Mouse (Mus musculus) liver, embryonic 11.5 days (tissue): ENCODE results near the gene Crygn. TPM values are rescaled to one million over a fixed set of nuclear protein-coding genes. Genes with fewer than 3 reads are reported as not detected.

Source experiments
- ATAC-seq: fragments of 200-750 bp; cut with Nextera tagmentation; replicated peaks from 2 replicates; pipeline ENCODE4 v1.8.0; 2017; ENCODE audit warnings: moderate number of reproducible peaks, mild to moderate bottlenecking, moderate TSS enrichment, moderate library complexity; ENCODE audit not compliant: low FRiP score
- DNase-seq: peaks from one replicate; pipeline ENCODE4 v3.0.0-alpha.2; 2017; ENCODE audit warnings: low spot score
- H3K27ac ChIP-seq: fragments of 300-500 bp; sonication (generic); 2 replicates; pipeline ENCODE4 v1.5.1; 2014; ENCODE audit warnings: mild to moderate bottlenecking, low read depth, low read length, control low read depth
- H3K27me3 ChIP-seq: fragments of 300-500 bp; sonication (generic); replicated peaks from 2 replicates; pipeline ENCODE4 v1.6.1; 2014; ENCODE audit warnings: low read length, mixed read lengths; ENCODE audit not compliant: control insufficient read depth, insufficient read depth
- H3K36me3 ChIP-seq: fragments of 300-500 bp; sonication (generic); 2 replicates; pipeline ENCODE4 v1.6.1; 2014; ENCODE audit warnings: mild to moderate bottlenecking, low read length, moderate library complexity, mixed read lengths; ENCODE audit not compliant: control insufficient read depth, insufficient read depth
- H3K4me1 ChIP-seq: fragments of 300-500 bp; sonication (generic); replicated peaks from 2 replicates; pipeline ENCODE4 v1.6.1; 2014; ENCODE audit warnings: low read length, mixed read lengths; ENCODE audit not compliant: control insufficient read depth, insufficient read depth
- H3K4me2 ChIP-seq: fragments of 300-500 bp; sonication (generic); 2 replicates; pipeline ENCODE4 v1.6.1; 2014; ENCODE audit warnings: mild to moderate bottlenecking, control low read depth, moderate library complexity
- H3K4me3 ChIP-seq: fragments of 300-500 bp; sonication (generic); 2 replicates; pipeline ENCODE4 v1.5.1; 2014; ENCODE audit warnings: low read depth, low read length, control low read depth
- H3K9ac ChIP-seq: fragments of 300-500 bp; sonication (generic); 2 replicates; pipeline ENCODE4 v1.6.1; 2014; ENCODE audit warnings: low read depth, low read length, control low read depth
- H3K9me3 ChIP-seq: fragments of 300-500 bp; sonication (generic); 2 replicates; pipeline ENCODE4 v1.6.1; 2016; ENCODE audit warnings: low read length, inconsistent platforms, mixed read lengths; ENCODE audit not compliant: control insufficient read depth
- WGBS: fragments of 180-500 bp; shearing (Covaris S2); extraction: QIAGEN DNeasy Blood & Tissue Kit; methylation state at CpG from one replicate; pipeline ENCODE4 v1.1.7; 2014; 5-methylcytosine and 5-hydroxymethylcytosine counted together
- polyA plus RNA-seq: library from polyadenylated mRNA; unstranded; fragments of >200 nt; fragmentation: Nextera tagmentation; extraction: Ambion mirVana; gene quantifications from 2 replicates; pipeline ENCODE4 v1.2.1, GENCODE M21; 2014

Gene Crygn
- polyA plus RNA-seq: not detected in 2 replicates

DNA sequence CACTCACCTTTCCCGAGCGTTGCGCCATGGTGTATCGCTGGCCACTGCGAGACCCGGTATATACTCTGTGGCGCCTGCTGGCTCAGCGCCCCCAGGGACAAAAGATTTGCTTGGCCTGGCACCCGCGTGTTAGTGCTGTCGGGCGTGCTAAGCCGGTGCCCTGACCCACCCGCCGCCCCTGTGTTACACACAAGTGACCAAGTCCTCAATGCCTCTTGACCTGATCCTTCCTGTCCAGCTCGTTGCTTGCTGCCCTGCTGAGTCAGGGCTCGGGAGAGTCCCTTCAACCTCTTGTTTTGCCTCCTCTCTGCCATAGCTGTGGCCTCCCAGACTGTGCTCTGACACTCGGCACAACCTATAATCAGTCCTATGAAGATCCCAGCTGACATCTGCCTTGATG is at the start of gene Crygn:
Gene Crygn, minus strand, starts transcription at position 193 of the 400 bp plus-strand sequence.
- no peaks in the 10 kb centered on the region for H3K27me3 ChIP-seq
- no peak within 1 kb of the TSS; the same call in 1 of the 2 replicates for H3K4me2 ChIP-seq
- H3K4me3 ChIP-seq: no peak within 1 kb of the TSS
- no peak within 1 kb of the TSS for H3K9ac ChIP-seq
- H3K27ac ChIP-seq: no peak within 1 kb of the TSS
- no peaks in the 10 kb centered on the region for H3K36me3 ChIP-seq
- H3K9me3 ChIP-seq: no peaks in the 10 kb centered on the region
- WGBS: 51% methylated on average over 18 of the region's 18 CpGs
- no peaks in the 10 kb centered on the region for H3K4me1 ChIP-seq
- DNase-seq: no peak
- ATAC-seq: no peak

DNA sequence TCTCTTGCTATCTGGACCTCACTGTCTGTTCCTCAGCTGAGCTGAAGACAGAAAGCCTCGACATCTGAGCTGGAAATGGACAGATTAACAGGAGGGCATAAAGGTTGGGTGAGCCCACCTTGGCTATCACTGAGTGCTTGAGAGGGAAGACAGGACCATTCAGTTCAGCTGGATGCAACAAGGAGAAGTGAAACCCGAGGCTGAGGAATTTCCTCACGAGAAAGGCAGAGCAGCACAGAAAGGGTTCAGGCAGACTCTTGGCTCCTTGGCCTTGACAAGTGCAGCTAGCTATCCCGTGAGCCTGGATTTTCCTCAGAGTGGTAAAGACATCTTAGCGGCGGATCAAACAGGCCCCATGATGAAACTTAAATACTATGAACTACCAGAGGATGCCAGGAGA is 47.4 kb upstream of the Crygn start:
- no peak overlapping the region for H3K4me3 ChIP-seq
- no peak for DNase-seq
- H3K36me3 ChIP-seq: peaks cover 31% of the 10 kb centered on the region
- H3K4me2 ChIP-seq: no peak overlapping the region
- H3K4me1 ChIP-seq: peaks cover 6% of the 10 kb centered on the region; the same call in 1 of the 2 replicates
- no peaks in the 10 kb centered on the region for H3K9me3 ChIP-seq
- H3K27me3 ChIP-seq: no peaks in the 10 kb centered on the region
- H3K9ac ChIP-seq: no peak overlapping the region
- no peak for ATAC-seq
- 85% methylated on average over 6 of the region's 6 CpGs for WGBS
- H3K27ac ChIP-seq: no peak overlapping the region

DNA sequence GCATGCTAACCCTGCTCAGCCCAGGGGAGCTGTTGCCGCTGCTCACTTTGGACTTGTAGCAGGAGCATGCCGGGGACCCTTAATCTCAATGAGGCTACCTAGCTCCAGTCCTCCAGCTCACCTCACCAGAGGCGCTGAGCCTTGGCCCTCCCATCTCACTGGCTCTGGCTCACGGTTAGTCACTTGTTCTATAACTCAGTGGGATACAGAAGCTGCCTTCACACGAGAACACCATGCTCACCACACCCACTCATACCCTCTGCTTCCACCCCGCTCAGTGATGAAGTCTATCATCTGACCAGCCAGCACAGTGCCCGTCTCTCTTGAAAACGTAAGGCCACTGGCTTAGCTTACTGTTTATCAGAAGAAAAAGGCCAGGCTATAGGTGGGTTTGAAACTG is 46.9 kb upstream of the Crygn start:
- DNase-seq (no peak), ATAC-seq (no peak)
- 88% methylated on average over 8 of the region's 8 CpGs for WGBS
- Histone ChIP-seq H3K27ac (no peak overlapping the region), H3K27me3 (no peaks in the 10 kb centered on the region), H3K4me2 (no peak overlapping the region), H3K9ac (no peak overlapping the region), H3K4me3 (no peak overlapping the region), H3K36me3 (peaks cover 31% of the 10 kb centered on the region), H3K4me1 (peaks cover 6% of the 10 kb centered on the region; the same call in 1 of the 2 replicates), H3K9me3 (no peaks in the 10 kb centered on the region)

DNA sequence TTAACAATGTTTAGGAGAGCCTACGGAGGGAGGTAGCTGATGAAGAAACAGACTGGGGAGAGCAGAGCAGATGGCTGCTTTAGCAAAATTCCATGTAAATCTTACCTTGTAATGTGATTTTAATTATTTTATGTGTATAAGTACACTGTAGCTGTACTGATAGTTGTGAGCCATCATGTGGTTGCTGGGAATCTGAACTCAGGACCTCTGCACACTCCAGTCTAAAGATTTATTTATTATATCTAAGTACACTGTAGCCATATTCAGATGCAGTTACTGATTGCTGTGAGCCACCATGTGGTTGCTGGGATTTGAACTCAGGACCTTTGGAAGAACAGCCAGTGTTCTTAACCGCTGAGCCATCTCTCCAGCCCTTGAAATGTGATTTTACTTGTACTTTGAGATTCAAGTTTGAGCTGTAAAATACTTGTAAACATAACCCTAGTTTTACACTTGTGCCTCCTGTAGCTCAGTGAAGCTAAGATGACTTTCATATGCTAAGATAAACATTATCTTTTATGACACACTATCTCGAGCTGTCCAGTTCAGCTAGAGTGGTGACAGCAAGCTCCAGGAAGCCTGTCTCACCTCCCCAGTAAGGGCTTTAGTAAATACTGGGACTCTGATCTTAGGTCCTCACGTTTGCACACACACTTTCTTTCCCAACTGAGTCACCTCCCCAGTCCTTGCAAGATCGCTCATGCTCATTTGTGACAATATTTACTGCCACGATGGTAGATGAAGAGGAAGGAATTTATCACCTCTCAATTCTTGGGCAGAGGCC is 44.2 kb upstream of the Crygn start:
- DNase-seq (no peak), ATAC-seq (peak; percentile 56; the same call in 1 of the 2 replicates)
- H3K9me3 ChIP-seq: no peaks in the 10 kb centered on the region
- H3K4me2 ChIP-seq: no peak overlapping the region
- H3K27ac ChIP-seq: peak overlapping the region; percentile 15; the same call in 1 of the 2 replicates
- 64% methylated on average over 6 of the region's 6 CpGs for WGBS
- H3K4me1 ChIP-seq: peaks cover 6% of the 10 kb centered on the region; the same call in 1 of the 2 replicates
- H3K9ac ChIP-seq: no peak overlapping the region
- H3K4me3 ChIP-seq: no peak overlapping the region
- H3K27me3 ChIP-seq: no peaks in the 10 kb centered on the region
- H3K36me3 ChIP-seq: peaks cover 23% of the 10 kb centered on the region

GRCm38 (mm10) chr5:24800416-24800815 is 42.6 kb upstream of the Crygn start:
- H3K9ac ChIP-seq: no peak overlapping the region
- DNase-seq: no peak
- H3K4me3 ChIP-seq: no peak overlapping the region
- no peak overlapping the region for H3K27ac ChIP-seq
- peaks cover 13% of the 10 kb centered on the region for H3K36me3 ChIP-seq
- no peaks in the 10 kb centered on the region for H3K9me3 ChIP-seq
- peak; percentile 64; the same call in 1 of the 2 replicates for ATAC-seq
- peaks cover 6% of the 10 kb centered on the region; the same call in 1 of the 2 replicates for H3K4me1 ChIP-seq
- no peaks in the 10 kb centered on the region for H3K27me3 ChIP-seq
- no peak overlapping the region for H3K4me2 ChIP-seq

GRCm38 (mm10) chr5:24798639-24799038 is 40.8 kb upstream of the Crygn start:
- DNase-seq: no peak

DNA sequence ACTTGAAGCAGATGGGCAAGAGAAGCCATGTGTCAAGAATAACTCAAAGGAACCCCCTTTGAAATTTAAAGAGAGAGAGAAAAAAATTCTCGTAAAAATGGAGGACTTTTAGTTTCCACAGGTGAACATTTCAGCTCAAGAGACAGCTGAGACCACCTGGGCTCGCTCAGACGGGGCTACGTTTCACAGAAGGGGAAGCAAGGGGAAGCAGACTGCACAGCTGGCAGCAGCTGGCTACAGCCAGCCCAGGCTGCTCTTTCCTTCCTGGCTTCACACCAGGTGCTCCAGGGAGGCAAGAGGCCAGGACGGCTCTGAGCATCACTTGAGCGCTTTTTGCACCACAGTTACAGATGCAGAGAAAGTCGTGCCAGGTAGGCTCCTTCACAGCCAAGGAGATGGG is 40.0 kb upstream of the Crygn start:
- Histone ChIP-seq H3K4me1 (peaks cover 6% of the 10 kb centered on the region; the same call in 1 of the 2 replicates), H3K9me3 (no peaks in the 10 kb centered on the region), H3K9ac (no peak overlapping the region), H3K36me3 (peaks cover 6% of the 10 kb centered on the region; the same call in 1 of the 2 replicates), H3K4me3 (no peak overlapping the region), H3K4me2 (no peak overlapping the region), H3K27ac (no peak overlapping the region), H3K27me3 (no peaks in the 10 kb centered on the region)
- DNase-seq (no peak), ATAC-seq (no peak)
- WGBS: 50% methylated on average over 7 of the region's 7 CpGs

More at GRCm38 (mm10) chr5:24798639-24799038, 40.8 kb upstream of the Crygn start:
- Histone ChIP-seq H3K27ac (no peak overlapping the region), H3K27me3 (no peaks in the 10 kb centered on the region), H3K36me3 (peaks cover 7% of the 10 kb centered on the region), H3K4me2 (no peak overlapping the region), H3K9ac (no peak overlapping the region), H3K9me3 (no peaks in the 10 kb centered on the region), H3K4me3 (no peak overlapping the region), H3K4me1 (peaks cover 6% of the 10 kb centered on the region; the same call in 1 of the 2 replicates)
- WGBS: 83% methylated on average over 10 of the region's 10 CpGs
- ATAC-seq: no peak

GRCm38 (mm10) chr5:24792961-24793360 is 35.2 kb upstream of the Crygn start:
- Histone ChIP-seq H3K27ac (no peak overlapping the region), H3K9me3 (no peaks in the 10 kb centered on the region), H3K27me3 (no peaks in the 10 kb centered on the region), H3K36me3 (no peaks in the 10 kb centered on the region), H3K4me1 (no peaks in the 10 kb centered on the region), H3K4me2 (no peak overlapping the region), H3K9ac (no peak overlapping the region), H3K4me3 (no peak overlapping the region)
- DNase-seq (no peak), ATAC-seq (no peak)
- WGBS: 65% methylated on average over 7 of the region's 7 CpGs

DNA sequence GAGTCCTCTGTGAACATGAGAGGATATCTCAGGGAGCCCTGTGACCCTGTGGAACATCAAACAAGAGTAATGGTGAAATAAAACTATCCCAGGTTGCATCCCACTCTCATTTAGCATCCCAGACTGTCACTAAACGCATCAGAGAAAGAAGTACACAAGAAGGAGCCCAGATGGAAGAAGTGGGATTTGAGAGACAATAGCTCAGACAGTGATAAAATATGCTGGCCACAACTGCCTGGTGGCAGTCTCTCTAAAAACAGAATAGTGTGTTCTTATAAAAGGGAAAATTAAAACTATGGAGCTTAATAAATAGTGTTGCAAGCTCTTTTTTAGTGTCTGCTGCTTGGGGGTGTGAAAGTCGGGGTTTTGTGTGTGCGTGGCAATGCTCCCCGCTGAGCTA is 25.1 kb upstream of the Crygn start:
- 72% methylated on average over 4 of the region's 4 CpGs for WGBS
- no peak overlapping the region for H3K27ac ChIP-seq
- DNase-seq (no peak), ATAC-seq (no peak)
- no peak overlapping the region for H3K4me3 ChIP-seq
- no peak overlapping the region for H3K9ac ChIP-seq
- H3K4me2 ChIP-seq: no peak overlapping the region
- H3K4me1 ChIP-seq: no peaks in the 10 kb centered on the region
- no peaks in the 10 kb centered on the region for H3K36me3 ChIP-seq
- H3K27me3 ChIP-seq: peaks cover 4% of the 10 kb centered on the region; the same call in 1 of the 2 replicates
- H3K9me3 ChIP-seq: peaks cover 2% of the 10 kb centered on the region; the same call in 1 of the 2 replicates
